9 mouse cellular contexts compared by ENCODE assay signal in genomic region chr5:135724536-135725322, GRCm38 (mm10). TPM values are rescaled to one million over a fixed set of nuclear protein-coding genes. Genes with fewer than 3 reads are reported as not detected.
DNase-seq lines count a peak whose midpoint lies in the region; ATAC-seq and TF ChIP-seq lines count a peak whose summit lies in the region.
"Had no signal": no experiment of that assay in that cellular context is flagged by ENCODE, and none has a peak within 500 bp of the region (broad histone marks: within the 10 kb centered on the region; RNA-seq: fewer than 3 reads in every experiment).

No protein-coding gene starts in this region.

- intact Hi-C loops in left cerebral cortex, postnatal 4 days (cut with DNase I) = no loop called here
- intact Hi-C loops in gastrocnemius, postnatal 14 days (cut with DNase I; ENCODE audit: low total_unique reads) = no loop called here

- H3K9me3 ChIP-seq in embryonic facial prominence, embryonic 15.5 days (replicated peaks) = no peaks in the 10 kb centered on the region
- no peaks in the 10 kb centered on the region for H3K9me3 ChIP-seq in intestine, postnatal 0 days (ENCODE audit: control insufficient read depth)
- H3K9me3 ChIP-seq: liver, embryonic 13.5 days had no signal

- no peaks in the 10 kb centered on the region for H3K27me3 ChIP-seq in embryonic facial prominence, embryonic 15.5 days
- H3K27me3 ChIP-seq in intestine, postnatal 0 days (replicated peaks; ENCODE audit: control insufficient read depth, insufficient read depth, low read length) = no peaks in the 10 kb centered on the region
- H3K27me3 ChIP-seq: liver, embryonic 13.5 days had no signal

- DNase-seq in left cerebral cortex, postnatal 4 days = peak; percentile 58
- DNase-seq in left cerebral cortex, adult 18-20 months (ENCODE audit: low spot score in 2 of 2) = no peak
- DNase-seq in retina, postnatal 1 day = peak; percentile 74
- no peak for DNase-seq in cerebellum, adult 18-20 months
- no peak for DNase-seq in gastrocnemius, postnatal 14 days
- DNase-seq in testis, postnatal 14 days (ENCODE audit: low spot score) = no peak
- DNase-seq: liver, embryonic 13.5 days had no signal

- H3K36me3 ChIP-seq in embryonic facial prominence, embryonic 15.5 days = peaks cover 6% of the 10 kb centered on the region
- peaks cover 21% of the 10 kb centered on the region for H3K36me3 ChIP-seq in intestine, postnatal 0 days (ENCODE audit: control insufficient read depth, insufficient read depth)

- H3K4me2 ChIP-seq in embryonic facial prominence, embryonic 15.5 days (replicated peaks) = peak overlapping the region; percentile 36; the same call in 1 of the 2 replicates
- no peak overlapping the region; the same call in 1 of the 2 replicates for H3K4me2 ChIP-seq in intestine, postnatal 0 days (replicated peaks; ENCODE audit: low read depth)
- H3K4me2 ChIP-seq: liver, embryonic 13.5 days had no signal

- no peak overlapping the region for H3K9ac ChIP-seq in embryonic facial prominence, embryonic 15.5 days
- H3K9ac ChIP-seq in intestine, postnatal 0 days (ENCODE audit: low read depth, low read length) = no peak overlapping the region
- H3K9ac ChIP-seq: liver, embryonic 13.5 days had no signal

- H3K27ac ChIP-seq in embryonic facial prominence, embryonic 15.5 days (replicated peaks) = peak overlapping the region; percentile 71
- peak overlapping the region; percentile 46; the same call in 1 of the 2 replicates for H3K27ac ChIP-seq in intestine, postnatal 0 days (ENCODE audit: low read depth, low read length)
- H3K27ac ChIP-seq: liver, embryonic 13.5 days had no signal

- peaks cover 48% of the 10 kb centered on the region for H3K4me1 ChIP-seq in embryonic facial prominence, embryonic 15.5 days
- H3K4me1 ChIP-seq in intestine, postnatal 0 days (replicated peaks; ENCODE audit: control insufficient read depth, insufficient read depth, low read length) = peaks cover 15% of the 10 kb centered on the region

- no peak for ATAC-seq in embryonic facial prominence, embryonic 15.5 days (ENCODE audit: insufficient number of reproducible peaks, low FRiP score, low TSS enrichment, low read depth)
- no peak for ATAC-seq in intestine, postnatal 0 days

- TF ChIP-seq CTCF in intestine, postnatal 0 days (IDR thresholded peaks at IDR 0.05; ENCODE audit: low read depth) = no peak

- 12% methylated on average over 9 of the region's 9 CpGs for WGBS in embryonic facial prominence, embryonic 15.5 days
- 45% methylated on average over 9 of the region's 9 CpGs for WGBS in intestine, postnatal 0 days

- H3K4me3 ChIP-seq in embryonic facial prominence, embryonic 15.5 days (replicated peaks) = no peak overlapping the region
- H3K4me3 ChIP-seq in intestine, postnatal 0 days (ENCODE audit: low read depth, low read length) = no peak overlapping the region
- H3K4me3 ChIP-seq: liver, embryonic 13.5 days had no signal

RNA-seq across cellular contexts. Expression of gene Tmem120a, which starts 19.5 kb away (rescaled TPM):
- total RNA-seq in left cerebral cortex, postnatal 4 days (2021) = 10 to 100 TPM; 44.4 to 47.0 TPM
- 10 to 100 TPM; 18.3 to 22.4 TPM for total RNA-seq in left cerebral cortex, adult 18-20 months (2021)
- polyA plus RNA-seq in embryonic facial prominence, embryonic 15.5 days (2015; fragmentation: Nextera tagmentation; extraction: Ambion mirVana) = 38.7 and 42.7 TPM in 2 replicates
- polyA plus RNA-seq in intestine, postnatal 0 days (2015; fragmentation: Nextera tagmentation; extraction: Ambion mirVana) = 127 and 132 TPM in 2 replicates
- 1 to 10 TPM; 3.8 to 5.2 TPM for total RNA-seq in gastrocnemius, postnatal 14 days (2021)

RNA-seq across cellular contexts. Expression of gene Styxl1, which starts 53.5 kb away (rescaled TPM):
- not detected for total RNA-seq in left cerebral cortex, postnatal 4 days (2021)
- total RNA-seq in left cerebral cortex, adult 18-20 months (2021) = not detected
- polyA plus RNA-seq in embryonic facial prominence, embryonic 15.5 days (2015; fragmentation: Nextera tagmentation; extraction: Ambion mirVana) = 1.9 and 3.1 TPM in 2 replicates
- polyA plus RNA-seq in intestine, postnatal 0 days (2015; fragmentation: Nextera tagmentation; extraction: Ambion mirVana) = 0.21 and 0.27 TPM in 2 replicates
- total RNA-seq in gastrocnemius, postnatal 14 days (2021) = not detected
- polyA plus RNA-seq: liver, embryonic 13.5 days had no signal

RNA-seq across cellular contexts. Expression of gene Mdh2, which starts 53.6 kb away (rescaled TPM):
- 100 to 1,000 TPM; 359 to 370 TPM for total RNA-seq in left cerebral cortex, postnatal 4 days (2021)
- 100 to 1,000 TPM; 431 to 433 TPM for total RNA-seq in left cerebral cortex, adult 18-20 months (2021)
- polyA plus RNA-seq in embryonic facial prominence, embryonic 15.5 days (2015; fragmentation: Nextera tagmentation; extraction: Ambion mirVana) = 475 and 482 TPM in 2 replicates
- polyA plus RNA-seq in intestine, postnatal 0 days (2015; fragmentation: Nextera tagmentation; extraction: Ambion mirVana) = 798 and 872 TPM in 2 replicates
- total RNA-seq in gastrocnemius, postnatal 14 days (2021) = 1,000 to 10,000 TPM; 1,031 to 1,199 TPM

RNA-seq across cellular contexts. Expression of gene Por, which starts 54.9 kb away (rescaled TPM):
- 10 to 100 TPM; 77.3 to 80.5 TPM for total RNA-seq in left cerebral cortex, postnatal 4 days (2021)
- 10 to 100 TPM; 87.6 to 90.4 TPM for total RNA-seq in left cerebral cortex, adult 18-20 months (2021)
- 87.2 and 99.7 TPM in 2 replicates for polyA plus RNA-seq in embryonic facial prominence, embryonic 15.5 days (2015; fragmentation: Nextera tagmentation; extraction: Ambion mirVana)
- polyA plus RNA-seq in intestine, postnatal 0 days (2015; fragmentation: Nextera tagmentation; extraction: Ambion mirVana) = 82.3 and 91.7 TPM in 2 replicates
- total RNA-seq in gastrocnemius, postnatal 14 days (2021) = 10 to 100 TPM; 18.7 to 19.4 TPM

Comparison
In these comparisons a context has a peak if more than half of its experiments do, and no peak if none do; other contexts are left out.
1. DNase-seq: peak in left cerebral cortex, postnatal 4 days (single experiment) and retina, postnatal 1 day (single experiment); none in left cerebral cortex, adult 18-20 months (0 of 2), cerebellum, adult 18-20 months (0 of 2), gastrocnemius, postnatal 14 days (single experiment) and testis, postnatal 14 days (single experiment).